Mouse (Mus musculus) thymus, adult 2 months (tissue): ENCODE data around the gene Pik3r2. TPM values are rescaled to one million over a fixed set of nuclear protein-coding genes. Genes with fewer than 3 reads are reported as not detected.

Experiments
- DNase-seq: peaks from one replicate; pipeline ENCODE4 v3.0.0; 2021
- H3K27ac ChIP-seq: fragments of 200-500 bp; 2 replicates; pipeline ENCODE4 v1.5.1; 2012; ENCODE audit warnings: low read length, control low read depth; ENCODE audit not compliant: control insufficient read depth, insufficient read depth
- H3K27me3 ChIP-seq: fragments of 200-500 bp; 2 replicates; pipeline ENCODE4 v1.6.1; 2012; ENCODE audit warnings: mild to moderate bottlenecking, low read length, moderate library complexity, mixed read lengths; ENCODE audit not compliant: control insufficient read depth, insufficient read depth
- H3K36me3 ChIP-seq: fragments of 200-500 bp; 2 replicates; pipeline ENCODE4 v1.6.1; 2012; ENCODE audit warnings: mild to moderate bottlenecking, low read length, moderate library complexity; ENCODE audit not compliant: control insufficient read depth, insufficient read depth
- H3K4me1 ChIP-seq: fragments of 200-500 bp; replicated peaks from 2 replicates; pipeline ENCODE4 v1.6.1; 2012; ENCODE audit warnings: low read length; ENCODE audit not compliant: control insufficient read depth, insufficient read depth
- H3K4me3 ChIP-seq: fragments of 200-500 bp; 2 replicates; pipeline ENCODE4 v1.5.1; 2012; ENCODE audit warnings: mild to moderate bottlenecking, low read length, control low read depth, moderate library complexity; ENCODE audit not compliant: control insufficient read depth, insufficient read depth
- CTCF ChIP-seq: fragments of 200-500 bp; IDR thresholded peaks from 2 replicates; pipeline ENCODE4 v1.5.1; 2012; ENCODE audit warnings: mild to moderate bottlenecking, control low read depth, low read length, moderate library complexity, borderline replicate concordance; ENCODE audit not compliant: control insufficient read depth, poor library complexity, insufficient read depth; ENCODE audit errors: extremely low read depth
- POLR2A ChIP-seq: fragments of 200-500 bp; IDR thresholded peaks from 2 replicates; pipeline ENCODE4 v1.6.1; 2012; ENCODE audit warnings: mild to moderate bottlenecking, low read length, control low read depth, moderate library complexity; ENCODE audit not compliant: control insufficient read depth, poor library complexity, insufficient read depth; ENCODE audit errors: extremely low read depth
- WGBS: fragments of 180-500 bp; shearing (Covaris S2); methylation state at CpG from one replicate; pipeline ENCODE4 v1.1.7; 2018; 5-methylcytosine and 5-hydroxymethylcytosine counted together
- polyA plus RNA-seq: library from polyadenylated mRNA; depleted of rRNA; stranded (reverse); fragments of >200 nt; gene quantifications from 2 replicates; pipeline ENCODE4 v1.2.3, GENCODE M21; 2012

Pik3r2 gene
- polyA plus RNA-seq, 1 experiment, result 136 TPM

DNA sequence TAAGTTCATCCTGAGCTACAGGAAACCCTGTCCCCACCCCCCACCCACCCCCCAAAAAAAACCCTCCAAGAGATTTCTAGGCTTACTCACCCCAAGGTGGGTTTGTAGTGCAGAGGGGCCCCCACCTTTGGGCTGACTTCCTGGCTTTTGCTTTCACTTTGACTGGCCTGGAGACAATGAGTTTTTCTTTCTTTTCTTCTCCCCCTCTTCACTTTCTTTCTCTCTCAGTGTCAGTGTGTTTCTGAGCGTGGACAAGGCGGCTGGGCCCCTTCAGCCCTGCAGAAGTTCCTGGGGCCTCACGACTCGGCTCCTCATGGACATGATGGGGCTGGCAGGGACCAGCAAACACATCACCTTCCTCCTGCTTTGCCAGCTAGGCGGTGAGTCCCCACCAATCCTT, 31.7 kb upstream of the Pik3r2 start, which contains the start of gene Il12rb1:
Gene Il12rb1 (plus strand): TSS at position 211 of the 400 bp plus-strand sequence.
- peak within 1 kb of the TSS; percentile 85 for H3K27ac ChIP-seq
- WGBS, result 1% methylated on average over 5 of the region's 5 CpGs
- H3K4me3 ChIP-seq, result peak within 1 kb of the TSS; percentile 47
- peaks cover 83% of the 10 kb centered on the region for H3K4me1 ChIP-seq
- peak; percentile 62 for DNase-seq
- 0 out of 2 replicates have a peak, but pooled peaks cover 3% of the 10 kb centered on the region for H3K36me3 ChIP-seq
- no peak for TF ChIP-seq CTCF
- H3K27me3 ChIP-seq, result no peaks in the 10 kb centered on the region

DNA sequence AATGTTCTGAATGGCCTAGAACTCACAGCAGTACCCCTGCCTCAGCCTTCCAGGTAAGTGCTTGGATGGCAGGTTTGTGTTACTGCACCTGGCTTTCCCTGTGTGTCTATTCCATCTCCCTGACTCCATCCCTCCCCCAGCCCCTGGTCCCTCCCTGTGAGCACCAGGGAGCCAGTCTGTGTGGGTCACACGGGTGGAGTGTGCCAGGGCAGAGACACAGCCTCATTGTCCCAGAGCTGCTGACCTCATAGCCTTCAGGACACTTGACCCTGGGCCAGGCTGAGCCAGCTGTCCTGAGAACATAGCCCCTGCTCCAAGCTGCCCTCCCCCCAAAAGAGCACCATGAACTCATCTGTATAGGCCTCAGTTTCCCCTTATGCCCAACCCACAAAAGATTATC, 30.8 kb upstream of the Pik3r2 start:
- no peaks in the 10 kb centered on the region for H3K36me3 ChIP-seq
- H3K4me3 ChIP-seq, result no peak overlapping the region
- TF ChIP-seq POLR2A (no peak), CTCF (no peak)
- H3K4me1 ChIP-seq, result peaks cover 86% of the 10 kb centered on the region
- no peak for DNase-seq
- 89% methylated on average over 1 of the region's 1 CpGs for WGBS
- H3K27ac ChIP-seq, result peak overlapping the region; percentile 71
- H3K27me3 ChIP-seq, result no peaks in the 10 kb centered on the region

DNA sequence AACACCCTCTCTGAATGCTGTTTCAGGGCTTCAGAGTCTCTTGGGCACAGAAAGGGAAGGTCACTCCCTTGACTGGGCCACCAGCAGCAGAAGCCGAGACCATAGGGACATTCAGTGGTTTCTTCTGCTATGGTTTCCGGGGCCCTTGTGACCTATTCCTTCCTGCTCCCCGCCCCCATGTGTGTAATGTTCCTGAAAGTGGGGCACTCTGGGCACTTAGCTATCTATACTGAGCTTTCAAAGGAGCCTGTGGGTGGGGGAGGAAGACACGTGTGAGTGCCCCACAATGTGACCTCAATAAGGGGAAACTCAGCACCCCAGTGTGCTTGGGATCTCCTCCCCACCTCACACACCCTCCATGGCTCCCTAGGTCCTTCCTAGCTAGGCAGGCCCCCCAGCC, 30.0 kb upstream of the Pik3r2 start:
- Histone ChIP-seq H3K27ac (peak overlapping the region; percentile 71), H3K27me3 (no peaks in the 10 kb centered on the region), H3K4me1 (peaks cover 86% of the 10 kb centered on the region), H3K4me3 (no peak overlapping the region), H3K36me3 (no peaks in the 10 kb centered on the region)
- TF ChIP-seq CTCF (no peak), POLR2A (no peak)
- DNase-seq, result peak; percentile 86
- WGBS, result 11% methylated on average over 4 of the region's 4 CpGs

DNA sequence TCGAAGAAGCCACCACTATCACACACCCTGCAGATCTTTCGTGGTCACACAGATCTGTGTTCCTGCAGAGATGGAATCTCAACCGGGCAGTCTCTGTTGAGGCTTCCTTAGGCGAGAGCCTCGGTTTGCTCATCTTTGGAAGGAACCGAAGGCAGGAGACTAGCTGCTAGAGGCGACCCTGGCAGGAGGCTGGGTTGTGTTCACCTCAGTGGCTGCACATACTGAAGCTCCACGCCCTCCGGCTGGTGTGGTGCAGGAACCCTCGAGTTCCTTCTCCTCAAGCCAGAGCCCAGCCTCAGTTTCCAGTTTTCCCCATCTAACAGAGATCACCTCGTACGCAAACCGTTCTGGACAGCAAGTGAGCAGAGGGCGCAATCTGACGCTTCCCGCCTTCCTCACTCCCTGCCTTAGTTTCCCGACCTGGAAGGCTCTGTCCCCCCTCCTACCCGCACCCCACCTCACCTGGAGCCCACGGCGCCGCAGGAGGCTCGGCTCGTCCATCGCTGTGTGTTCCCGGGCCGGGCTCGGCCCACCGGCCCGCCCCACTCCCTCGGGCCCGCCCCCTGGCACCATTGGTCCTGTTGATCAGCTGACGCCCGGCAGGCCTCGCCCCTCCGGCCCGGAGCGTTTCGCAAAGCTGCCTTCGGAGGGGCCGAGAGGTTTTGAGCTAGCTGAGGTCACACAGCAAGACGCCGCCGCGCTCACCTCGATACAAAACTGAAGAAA, 28.1 kb upstream of the Pik3r2 start, which contains the start of gene Mast3:
Gene Mast3 (minus strand): TSS at position 574 of the 726 bp plus-strand sequence.
- under 1% methylated on average over 45 of the region's 45 CpGs for WGBS
- Histone ChIP-seq H3K4me3 (peak within 1 kb of the TSS; percentile 81), H3K27me3 (no peaks in the 10 kb centered on the region), H3K36me3 (no peaks in the 10 kb centered on the region), H3K27ac (peak within 1 kb of the TSS; percentile 71), H3K4me1 (peaks cover 81% of the 10 kb centered on the region)
- TF ChIP-seq POLR2A (0 out of 2 replicates have a peak, but pooled peaks have one; percentile 20), CTCF (peak; percentile 38; the same call in 1 of the 2 replicates)
- peak; percentile 85 for DNase-seq

DNA sequence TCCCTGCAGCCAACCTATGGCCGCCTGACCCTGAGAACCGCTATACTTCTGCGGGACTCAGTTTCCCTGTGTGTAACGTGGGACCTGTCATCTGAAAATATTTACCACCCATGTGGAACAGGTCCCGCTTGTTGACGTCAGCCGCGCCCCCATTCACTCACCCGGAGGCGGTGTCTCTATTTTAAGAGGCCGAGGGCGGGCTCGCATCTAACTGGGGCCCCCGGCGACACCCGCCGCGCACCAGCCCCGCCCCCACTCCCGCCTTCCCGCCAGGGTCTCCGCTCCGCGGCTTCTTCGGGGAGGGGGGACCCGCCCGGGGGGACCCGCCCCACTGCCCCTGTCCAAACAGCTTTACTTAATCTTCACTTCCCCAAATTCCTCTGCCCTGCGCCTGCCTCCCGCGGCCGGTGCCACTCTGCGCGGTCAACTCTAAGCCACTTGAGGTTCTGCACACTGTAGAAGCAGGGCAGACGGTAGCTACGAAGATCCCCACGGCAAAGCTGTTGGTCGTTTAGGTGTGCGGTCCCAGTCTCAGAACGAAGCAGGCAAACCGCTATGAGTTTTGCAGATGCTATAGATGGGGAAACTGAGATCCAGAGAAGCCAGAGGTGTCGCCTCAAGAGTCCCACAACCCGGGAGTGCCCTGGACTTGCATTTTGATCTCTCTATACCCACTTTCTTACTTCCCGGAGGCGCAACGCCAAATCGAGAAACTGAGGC, 27.4 kb upstream of the Pik3r2 start:
- WGBS, result 2% methylated on average over 47 of the region's 47 CpGs
- Histone ChIP-seq H3K4me1 (peaks cover 78% of the 10 kb centered on the region), H3K4me3 (peak overlapping the region; percentile 81), H3K27ac (peak overlapping the region; percentile 30), H3K36me3 (no peaks in the 10 kb centered on the region), H3K27me3 (no peaks in the 10 kb centered on the region)
- DNase-seq, result peak; percentile 86
- TF ChIP-seq CTCF, result no peak
- no peak for TF ChIP-seq POLR2A

DNA sequence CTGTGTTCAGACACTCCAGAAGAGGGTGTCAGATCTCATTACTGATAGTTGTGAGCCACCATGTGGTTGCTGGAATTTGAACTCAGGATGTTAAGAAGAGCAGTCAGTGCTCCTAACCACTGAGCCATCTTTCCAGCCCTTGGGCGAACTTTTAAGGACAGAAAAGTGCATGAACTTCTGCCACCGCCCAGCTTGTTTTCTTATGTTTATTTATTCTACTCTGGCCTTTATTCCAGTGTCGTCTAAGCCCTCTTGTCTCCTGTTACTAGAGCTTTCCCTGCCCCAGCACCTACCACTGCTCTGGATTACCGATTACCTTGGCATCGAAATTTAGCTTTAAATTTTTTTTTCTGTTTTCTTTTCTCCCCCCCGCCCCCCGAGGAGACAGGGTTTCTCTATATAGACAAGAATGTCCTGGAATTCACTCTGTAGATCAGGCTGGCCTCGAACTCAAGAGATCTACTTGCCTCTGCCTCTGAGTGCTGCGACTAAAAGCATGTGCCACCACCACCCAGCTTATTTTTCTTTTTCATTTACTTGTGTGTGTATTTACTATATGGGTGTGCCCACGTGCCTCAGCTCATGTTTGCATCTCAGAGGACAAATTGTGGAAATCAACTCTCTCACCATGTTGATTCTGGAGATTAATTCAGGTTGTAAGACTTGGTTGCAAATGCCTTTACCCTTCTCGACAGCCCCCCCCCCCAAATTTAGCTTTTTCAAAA, 26.4 kb upstream of the Pik3r2 start:
- no peaks in the 10 kb centered on the region for H3K36me3 ChIP-seq
- DNase-seq, result no peak
- peaks cover 78% of the 10 kb centered on the region for H3K4me1 ChIP-seq
- no peak overlapping the region for H3K4me3 ChIP-seq
- whole genome bisulfite sequencing, result 85% methylated on average over 11 of the region's 11 CpGs
- no peak overlapping the region for H3K27ac ChIP-seq
- H3K27me3 ChIP-seq, result no peaks in the 10 kb centered on the region
- TF ChIP-seq POLR2A (no peak), CTCF (no peak)
